Mouse (Mus musculus): ENCODE data around the gene Rpl3l. TPM values are rescaled to one million over a fixed set of nuclear protein-coding genes. Genes with fewer than 3 reads are reported as not detected.

Gene Rpl3l
- polyA plus RNA-seq (2012; rRNA removed): 0.21 and 1.4 TPM in 2 replicates

DNA sequence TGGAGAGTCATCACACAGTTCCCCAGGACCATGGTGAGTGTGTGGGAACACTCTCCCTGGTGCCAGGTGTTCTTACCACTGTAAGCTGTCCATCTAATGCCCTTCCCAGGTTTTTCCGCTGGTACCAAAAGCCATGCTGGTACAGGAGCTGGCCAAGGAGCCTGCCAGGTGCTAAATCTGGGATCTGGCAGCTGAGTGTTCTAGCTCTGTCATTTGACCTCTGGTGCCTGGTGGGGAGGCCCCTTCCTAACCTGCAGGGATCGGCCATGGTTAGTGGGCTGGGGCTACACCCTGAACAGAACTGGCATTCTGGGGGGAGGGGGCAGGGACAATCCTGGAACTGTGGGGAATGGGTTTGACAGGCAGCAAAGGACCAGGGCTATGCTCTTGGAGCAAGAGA lies at the start of gene Rpl3l:
Gene Rpl3l, plus strand, starts transcription at position 203 of the 400 bp plus-strand sequence.
- Histone ChIP-seq H3K27ac (ENCODE audit: control insufficient read depth, insufficient read depth, low read depth, low read length) (no peak within 1 kb of the TSS), H3K36me3 (ENCODE audit: control insufficient read depth, insufficient read depth, low read length) (no peaks in the 10 kb centered on the region), H3K27me3 (ENCODE audit: control insufficient read depth, insufficient read depth, low read length) (no peaks in the 10 kb centered on the region), H3K4me3 (ENCODE audit: control insufficient read depth, low read depth, low read length) (peak within 1 kb of the TSS; percentile 59), H3K4me1 (ENCODE audit: control insufficient read depth, insufficient read depth, low read length) (peaks cover 12% of the 10 kb centered on the region)
- TF ChIP-seq POLR2A (IDR thresholded peaks at IDR 0.05; ENCODE audit: control insufficient read depth, low read depth, low read length): no peak

DNA sequence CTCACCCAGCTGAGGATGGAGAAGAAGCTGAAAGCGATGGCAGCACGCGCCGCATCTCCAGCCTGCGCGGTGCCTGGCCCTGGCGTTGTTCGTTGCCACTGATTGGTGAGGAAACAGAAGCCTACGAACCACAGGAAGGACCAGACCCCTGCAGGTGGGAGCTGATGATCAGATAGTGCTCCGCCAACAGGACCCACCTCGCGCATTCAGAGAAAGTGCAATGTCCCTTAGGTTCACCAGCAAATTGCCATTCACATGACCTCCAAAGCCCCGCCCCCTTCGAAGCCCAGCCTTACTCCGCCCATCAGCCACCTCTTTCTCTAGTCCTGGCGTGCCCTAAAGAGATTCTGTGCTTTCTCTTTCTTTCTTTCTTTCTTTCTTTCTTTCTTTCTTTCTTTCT lies 41.1 kb upstream of the Rpl3l start:
- TF ChIP-seq CTCF (IDR thresholded peaks at IDR 0.05; ENCODE audit: control insufficient read depth, insufficient read depth, insufficient replicate concordance, low read depth, low read length) (no peak), POLR2A (IDR thresholded peaks at IDR 0.05; ENCODE audit: control insufficient read depth, low read depth, low read length) (no peak)
- Histone ChIP-seq H3K4me1 (ENCODE audit: control insufficient read depth, insufficient read depth, low read length) (peaks cover 23% of the 10 kb centered on the region), H3K4me3 (ENCODE audit: control insufficient read depth, low read depth, low read length) (peak overlapping the region; percentile 49; the same call in 1 of the 2 replicates), H3K27ac (ENCODE audit: control insufficient read depth, insufficient read depth, low read depth, low read length) (no peak overlapping the region), H3K27me3 (ENCODE audit: control insufficient read depth, insufficient read depth, low read length) (no peaks in the 10 kb centered on the region), H3K36me3 (ENCODE audit: control insufficient read depth, insufficient read depth, low read length) (no peaks in the 10 kb centered on the region)

DNA sequence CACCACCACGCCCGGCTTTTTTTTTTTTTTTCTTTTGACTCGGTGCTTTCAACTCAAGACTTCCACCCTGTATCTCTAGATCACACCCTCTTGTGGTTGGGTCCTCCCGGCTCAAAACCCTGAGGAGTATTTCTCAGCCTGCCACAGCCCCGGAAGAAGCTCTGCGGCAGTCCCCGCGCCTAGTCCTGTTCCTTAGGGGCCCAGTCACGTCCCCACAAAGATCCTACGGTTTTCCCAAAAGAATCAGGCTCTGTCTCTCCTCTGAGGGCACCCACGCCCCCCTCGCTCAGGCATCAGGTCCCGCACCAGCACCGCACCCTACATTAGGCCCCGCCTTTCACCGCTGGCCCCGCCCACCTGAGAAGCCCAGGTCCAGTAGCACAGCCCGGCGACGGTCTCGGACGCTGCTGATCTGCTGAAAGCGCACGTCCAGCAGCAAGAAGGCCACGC lies 40.4 kb upstream of the Rpl3l start:
- TF ChIP-seq POLR2A (IDR thresholded peaks at IDR 0.05; ENCODE audit: control insufficient read depth, low read depth, low read length) (no peak), CTCF (IDR thresholded peaks at IDR 0.05; ENCODE audit: control insufficient read depth, insufficient read depth, insufficient replicate concordance, low read depth, low read length) (no peak; the same call in 1 of the 2 replicates)
- no peak overlapping the region for H3K27ac ChIP-seq (ENCODE audit: control insufficient read depth, insufficient read depth, low read depth, low read length)

DNA sequence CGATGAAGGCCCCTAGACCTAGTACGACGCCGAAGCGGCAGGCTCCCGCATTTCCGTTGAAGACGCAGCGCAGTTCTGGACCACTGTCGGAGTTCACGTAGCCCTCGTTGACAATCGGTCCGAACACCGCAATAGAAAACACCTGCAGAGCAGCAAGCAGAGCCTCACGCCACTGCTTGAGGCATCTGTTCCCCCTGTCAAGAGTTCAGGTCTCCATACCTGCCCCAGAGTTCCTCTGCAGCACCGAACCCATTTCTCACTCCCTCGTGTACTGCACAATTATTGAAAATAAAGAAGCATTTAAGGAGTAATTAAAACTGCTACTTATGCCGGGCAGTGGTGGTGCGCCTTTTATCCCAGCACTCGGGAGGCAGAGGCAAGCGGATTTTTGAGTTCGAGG lies 40.0 kb upstream of the Rpl3l start:
- no peak overlapping the region for H3K27ac ChIP-seq (ENCODE audit: control insufficient read depth, insufficient read depth, low read depth, low read length)
- no peaks in the 10 kb centered on the region for H3K36me3 ChIP-seq (ENCODE audit: control insufficient read depth, insufficient read depth, low read length)
- peaks cover 23% of the 10 kb centered on the region for H3K4me1 ChIP-seq (ENCODE audit: control insufficient read depth, insufficient read depth, low read length)
- peak overlapping the region; percentile 76 for H3K4me3 ChIP-seq (ENCODE audit: control insufficient read depth, low read depth, low read length)
- no peaks in the 10 kb centered on the region for H3K27me3 ChIP-seq (ENCODE audit: control insufficient read depth, insufficient read depth, low read length)
- no peak for TF ChIP-seq POLR2A (IDR thresholded peaks at IDR 0.05; ENCODE audit: control insufficient read depth, low read depth, low read length)
- TF ChIP-seq CTCF (IDR thresholded peaks at IDR 0.05; ENCODE audit: control insufficient read depth, insufficient read depth, insufficient replicate concordance, low read depth, low read length): no peak

More for the DNA sequence above, 40.4 kb upstream of the Rpl3l start:
- Histone ChIP-seq H3K27me3 (ENCODE audit: control insufficient read depth, insufficient read depth, low read length) (no peaks in the 10 kb centered on the region), H3K4me1 (ENCODE audit: control insufficient read depth, insufficient read depth, low read length) (peaks cover 23% of the 10 kb centered on the region), H3K36me3 (ENCODE audit: control insufficient read depth, insufficient read depth, low read length) (no peaks in the 10 kb centered on the region), H3K4me3 (ENCODE audit: control insufficient read depth, low read depth, low read length) (peak overlapping the region; percentile 76)

DNA sequence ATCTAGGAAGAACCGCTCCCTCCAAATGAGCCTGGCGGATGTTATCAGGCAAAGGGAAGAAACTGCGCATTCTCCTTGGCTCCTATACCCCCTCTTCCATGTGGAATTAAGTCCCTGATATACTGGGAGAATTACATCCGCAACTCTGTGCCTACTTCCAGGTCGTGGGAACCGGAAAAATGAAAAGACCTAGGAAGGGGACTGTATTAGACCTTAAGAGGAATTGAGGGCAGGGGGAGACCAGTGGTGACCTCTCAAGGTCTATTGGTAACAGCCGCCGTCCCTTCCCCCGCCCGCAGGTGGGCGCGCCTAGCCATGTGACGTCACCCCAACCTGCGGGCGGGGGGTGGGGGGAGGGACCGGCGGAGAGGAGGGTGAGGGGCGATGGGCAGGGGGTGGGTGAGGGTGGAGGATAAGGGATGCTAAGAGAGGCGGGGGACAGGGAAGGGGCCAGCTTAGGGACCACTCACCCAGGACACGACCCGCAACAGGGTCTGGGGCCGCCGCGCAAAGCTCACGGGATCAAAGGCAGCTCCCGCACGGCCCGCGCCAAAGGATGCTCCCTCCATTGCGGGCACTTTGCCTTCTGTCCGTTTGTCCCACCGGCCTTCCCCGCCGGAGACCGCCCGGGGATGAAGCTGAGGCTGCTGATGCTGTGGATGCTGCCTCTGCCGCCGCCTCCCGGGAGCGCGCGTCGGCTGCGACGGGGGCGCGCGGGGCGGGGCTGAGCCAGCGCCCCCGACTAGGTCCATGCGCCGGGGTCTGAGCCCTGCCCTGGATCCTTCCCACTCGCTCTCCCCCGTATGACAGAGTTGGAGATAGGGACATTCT lies 38.2 kb upstream of the Rpl3l start, which contains the start of gene Syngr3:
Gene Syngr3, minus strand, starts transcription at position 705 of the 831 bp plus-strand sequence.
- H3K27me3 ChIP-seq (ENCODE audit: control insufficient read depth, insufficient read depth, low read length): no peaks in the 10 kb centered on the region
- no peak for TF ChIP-seq POLR2A (IDR thresholded peaks at IDR 0.05; ENCODE audit: control insufficient read depth, low read depth, low read length)
- no peak for TF ChIP-seq CTCF (IDR thresholded peaks at IDR 0.05; ENCODE audit: control insufficient read depth, insufficient read depth, insufficient replicate concordance, low read depth, low read length)
- H3K36me3 ChIP-seq (ENCODE audit: control insufficient read depth, insufficient read depth, low read length): no peaks in the 10 kb centered on the region

DNA sequence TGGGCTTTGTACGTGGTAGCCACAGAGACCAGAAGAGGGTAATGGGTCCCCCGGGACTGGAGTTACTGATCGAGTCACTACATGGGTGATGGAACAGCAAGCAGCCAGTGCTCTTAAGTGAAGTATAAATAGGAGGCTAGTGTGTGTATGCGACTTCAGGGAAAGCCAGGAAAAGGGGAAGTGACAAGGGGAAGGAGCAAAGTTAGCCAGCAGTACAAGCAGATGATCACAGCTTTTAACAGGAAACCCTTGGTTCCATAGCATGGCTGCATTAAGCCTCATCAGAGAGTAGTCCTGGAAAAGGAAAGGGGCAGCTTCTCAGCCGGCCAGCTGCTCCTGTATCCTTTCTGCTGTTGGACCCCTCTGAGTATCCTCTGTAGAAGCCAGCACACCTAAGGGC lies 35.2 kb upstream of the Rpl3l start:
- H3K4me1 ChIP-seq (ENCODE audit: control insufficient read depth, insufficient read depth, low read length): peaks cover 17% of the 10 kb centered on the region
- H3K4me3 ChIP-seq (ENCODE audit: control insufficient read depth, low read depth, low read length): no peak overlapping the region
- H3K36me3 ChIP-seq (ENCODE audit: control insufficient read depth, insufficient read depth, low read length): no peaks in the 10 kb centered on the region
- TF ChIP-seq POLR2A (IDR thresholded peaks at IDR 0.05; ENCODE audit: control insufficient read depth, low read depth, low read length): no peak
- TF ChIP-seq CTCF (IDR thresholded peaks at IDR 0.05; ENCODE audit: control insufficient read depth, insufficient read depth, insufficient replicate concordance, low read depth, low read length): no peak
- no peaks in the 10 kb centered on the region for H3K27me3 ChIP-seq (ENCODE audit: control insufficient read depth, insufficient read depth, low read length)
- H3K27ac ChIP-seq (ENCODE audit: control insufficient read depth, insufficient read depth, low read depth, low read length): no peak overlapping the region

More for the DNA sequence above, 38.2 kb upstream of the Rpl3l start, which contains the start of gene Syngr3:
- H3K4me3 ChIP-seq (ENCODE audit: control insufficient read depth, low read depth, low read length): peak within 1 kb of the TSS; percentile 78
- H3K4me1 ChIP-seq (ENCODE audit: control insufficient read depth, insufficient read depth, low read length): peaks cover 23% of the 10 kb centered on the region
- H3K27ac ChIP-seq (ENCODE audit: control insufficient read depth, insufficient read depth, low read depth, low read length): no peak within 1 kb of the TSS

DNA sequence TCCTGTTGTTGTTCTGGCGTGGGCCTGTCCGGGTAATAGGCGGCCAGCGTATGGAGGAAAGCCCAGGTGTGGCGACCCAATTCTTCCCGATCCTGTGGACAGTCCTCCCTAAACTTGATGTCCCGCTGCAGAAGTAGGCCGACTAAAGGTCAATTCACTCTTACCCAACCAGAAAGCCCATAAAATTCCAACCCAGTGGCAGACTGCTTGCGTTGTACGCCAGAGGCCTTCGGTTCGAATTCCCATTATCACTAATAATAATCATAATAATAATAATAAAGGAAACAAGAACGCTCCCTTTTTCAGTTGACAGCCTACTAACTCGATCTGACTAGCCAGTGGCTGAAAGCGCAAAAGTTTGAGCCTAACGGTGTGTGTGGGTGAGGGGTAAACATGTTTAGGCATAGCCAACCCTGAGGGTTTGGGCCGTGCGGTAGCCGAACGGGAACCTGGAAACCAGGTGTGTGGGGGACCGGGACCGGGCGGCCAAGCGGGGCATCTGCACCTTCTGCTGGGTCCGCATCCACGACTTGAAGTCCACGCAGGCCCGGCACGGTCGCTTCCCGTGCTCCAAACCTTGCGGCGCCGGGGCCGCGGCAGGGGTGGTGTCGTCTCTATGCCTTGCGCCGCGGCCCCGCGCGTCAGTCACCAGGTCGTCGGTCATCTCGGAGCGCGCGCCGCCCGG lies 32.2 kb upstream of the Rpl3l start:
- peak overlapping the region; percentile 85 for H3K27ac ChIP-seq (ENCODE audit: control insufficient read depth, insufficient read depth, low read depth, low read length)
- no peak for TF ChIP-seq POLR2A (IDR thresholded peaks at IDR 0.05; ENCODE audit: control insufficient read depth, low read depth, low read length)
- no peak for TF ChIP-seq CTCF (IDR thresholded peaks at IDR 0.05; ENCODE audit: control insufficient read depth, insufficient read depth, insufficient replicate concordance, low read depth, low read length)

More for the DNA sequence above, 32.2 kb upstream of the Rpl3l start:
- Histone ChIP-seq H3K4me3 (ENCODE audit: control insufficient read depth, low read depth, low read length) (peak overlapping the region; percentile 75), H3K36me3 (ENCODE audit: control insufficient read depth, insufficient read depth, low read length) (no peaks in the 10 kb centered on the region), H3K27me3 (ENCODE audit: control insufficient read depth, insufficient read depth, low read length) (no peaks in the 10 kb centered on the region), H3K4me1 (ENCODE audit: control insufficient read depth, insufficient read depth, low read length) (peaks cover 5% of the 10 kb centered on the region)

Measured in testis, adult 2 months (tissue).